Mouse (Mus musculus): ENCODE results near the gene Lrrc66. TPM values are rescaled to one million over a fixed set of nuclear protein-coding genes. Genes with fewer than 3 reads are reported as not detected.

Lrrc66 gene
- polyA plus RNA-seq, 1 experiment from 2014 or later = 14.6 TPM

DNA sequence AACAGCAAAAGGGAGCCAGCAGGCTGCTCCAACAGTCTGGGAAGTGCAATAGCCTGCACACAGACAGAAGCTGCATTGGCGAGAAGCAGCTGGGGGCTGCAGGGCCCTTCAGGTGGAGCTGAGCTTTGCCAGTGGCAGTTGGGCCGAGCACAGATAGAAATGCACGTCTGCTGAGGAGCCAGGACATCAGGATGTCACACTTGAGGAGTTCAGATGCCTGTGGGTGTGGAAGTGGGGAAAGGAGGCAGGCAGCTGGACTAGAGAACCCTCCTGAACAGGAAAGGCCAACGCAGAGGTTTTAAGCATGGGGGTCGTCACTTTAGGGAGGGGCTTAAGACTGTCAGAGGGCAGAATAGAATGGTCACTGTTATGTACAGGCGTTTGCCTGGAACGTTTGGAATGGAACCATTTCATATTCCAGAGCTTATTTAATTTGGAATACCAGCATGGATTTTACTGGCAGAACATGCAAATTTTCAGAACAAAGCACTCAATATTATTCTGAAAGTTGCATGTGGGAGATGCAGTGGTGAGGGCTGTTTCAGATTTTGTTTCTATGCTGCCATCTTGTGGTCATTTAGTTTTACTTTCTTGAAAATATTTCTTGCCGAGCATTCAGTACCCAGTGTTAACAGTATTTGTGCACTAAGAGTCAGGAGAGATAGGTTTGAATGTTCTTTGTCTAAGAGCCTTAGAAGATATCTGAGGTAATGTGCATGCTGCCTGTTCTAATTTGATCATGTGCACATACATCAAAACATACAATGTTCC is 5.2 kb upstream of the Lrrc66 start:
- Histone ChIP-seq H3K4me1 (replicated peaks; ENCODE audit: control insufficient read depth, insufficient read depth, low read length) (no peaks in the 10 kb centered on the region), H3K27me3 (replicated peaks; ENCODE audit: control insufficient read depth, insufficient read depth, low read length) (no peaks in the 10 kb centered on the region), H3K27ac (ENCODE audit: low read depth, low read length) (no peak overlapping the region), H3K36me3 (ENCODE audit: control insufficient read depth, insufficient read depth) (0 out of 2 replicates have a peak, but pooled peaks cover 15% of the 10 kb centered on the region), H3K4me2 (replicated peaks; ENCODE audit: low read depth) (no peak overlapping the region), H3K9me3 (ENCODE audit: control insufficient read depth) (0 out of 2 replicates have a peak, but pooled peaks cover 5% of the 10 kb centered on the region), H3K4me3 (ENCODE audit: low read depth, low read length) (no peak overlapping the region), H3K9ac (ENCODE audit: low read depth, low read length) (no peak overlapping the region)
- WGBS = 47% methylated on average over 8 of the region's 8 CpGs
- TF ChIP-seq CTCF (IDR thresholded peaks at IDR 0.05; ENCODE audit: low read depth) = peak; percentile 75
- ATAC-seq = peak; percentile 59

DNA sequence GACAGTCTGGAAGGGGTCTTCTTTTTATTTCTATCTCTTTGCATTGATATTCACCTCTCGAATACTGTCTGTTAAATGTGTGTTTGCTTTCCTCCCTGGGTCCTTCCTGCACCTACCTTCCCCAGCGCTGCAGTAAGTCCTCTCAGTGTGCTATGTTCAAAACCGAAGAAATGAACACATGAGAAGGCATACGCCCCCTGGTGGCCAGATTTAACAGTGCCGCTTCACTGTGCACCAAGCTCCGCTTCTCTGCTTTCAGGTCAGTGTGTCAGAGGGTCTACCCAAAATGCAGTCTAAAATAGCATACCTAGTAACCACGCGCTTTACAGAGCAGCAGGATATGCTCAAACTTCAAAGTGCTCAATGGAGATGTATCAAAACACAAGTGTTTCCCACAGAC is 815 bp upstream of the Lrrc66 start:
- 0 out of 2 replicates have a peak, but pooled peaks cover 13% of the 10 kb centered on the region for H3K36me3 ChIP-seq (ENCODE audit: control insufficient read depth, insufficient read depth)
- H3K4me3 ChIP-seq (ENCODE audit: low read depth, low read length) = no peak overlapping the region
- WGBS = 62% methylated on average over 8 of the region's 8 CpGs
- H3K9ac ChIP-seq (ENCODE audit: low read depth, low read length) = no peak overlapping the region
- no peak overlapping the region for H3K4me2 ChIP-seq (replicated peaks; ENCODE audit: low read depth)
- H3K4me1 ChIP-seq (replicated peaks; ENCODE audit: control insufficient read depth, insufficient read depth, low read length) = 0 out of 2 replicates have a peak, but pooled peaks cover 4% of the 10 kb centered on the region
- 0 out of 2 replicates have a peak, but pooled peaks cover 5% of the 10 kb centered on the region for H3K9me3 ChIP-seq (ENCODE audit: control insufficient read depth)
- no peaks in the 10 kb centered on the region for H3K27me3 ChIP-seq (replicated peaks; ENCODE audit: control insufficient read depth, insufficient read depth, low read length)
- no peak overlapping the region for H3K27ac ChIP-seq (ENCODE audit: low read depth, low read length)
- peak; percentile 84 for TF ChIP-seq CTCF (IDR thresholded peaks at IDR 0.05; ENCODE audit: low read depth)
- no peak for ATAC-seq

DNA sequence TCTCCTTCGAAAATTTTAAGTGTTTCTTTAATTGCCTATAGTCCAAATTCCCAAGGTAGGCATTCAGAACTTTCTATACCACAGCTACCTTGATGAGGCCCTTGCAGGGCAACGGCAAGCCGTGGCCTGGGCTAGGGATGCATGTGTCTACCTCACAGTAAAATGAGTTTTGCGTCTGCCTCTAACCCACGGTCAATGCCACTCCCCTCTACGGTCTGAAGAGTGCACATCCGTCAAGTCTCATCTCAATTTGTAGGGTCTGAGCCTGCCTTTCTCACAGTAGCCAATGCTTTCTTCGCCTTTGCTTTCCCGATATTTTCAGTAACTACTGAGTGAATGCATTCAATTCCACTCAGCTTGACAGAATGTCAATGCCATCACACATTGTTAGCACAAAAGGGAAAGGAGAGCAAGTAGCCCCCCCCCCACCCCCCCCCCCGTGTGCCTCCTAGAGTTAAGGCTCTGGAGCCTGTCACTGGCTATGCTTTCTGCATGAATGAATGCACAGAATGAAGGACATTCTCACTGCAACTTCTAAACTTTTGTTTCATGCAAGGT is 1.2 kb downstream of the Lrrc66 start:
- Histone ChIP-seq H3K36me3 (ENCODE audit: control insufficient read depth, insufficient read depth) (0 out of 2 replicates have a peak, but pooled peaks cover 13% of the 10 kb centered on the region), H3K27ac (ENCODE audit: low read depth, low read length) (peak overlapping the region; percentile 89; the same call in 1 of the 2 replicates), H3K4me2 (replicated peaks; ENCODE audit: low read depth) (no peak overlapping the region; the same call in 1 of the 2 replicates), H3K9ac (ENCODE audit: low read depth, low read length) (no peak overlapping the region), H3K4me1 (replicated peaks; ENCODE audit: control insufficient read depth, insufficient read depth, low read length) (0 out of 2 replicates have a peak, but pooled peaks cover 6% of the 10 kb centered on the region), H3K4me3 (ENCODE audit: low read depth, low read length) (no peak overlapping the region), H3K27me3 (replicated peaks; ENCODE audit: control insufficient read depth, insufficient read depth, low read length) (no peaks in the 10 kb centered on the region), H3K9me3 (ENCODE audit: control insufficient read depth) (0 out of 2 replicates have a peak, but pooled peaks cover 5% of the 10 kb centered on the region)
- no peak for TF ChIP-seq CTCF (IDR thresholded peaks at IDR 0.05; ENCODE audit: low read depth)
- no peak for ATAC-seq
- 74% methylated on average over 10 of the region's 10 CpGs for WGBS

DNA sequence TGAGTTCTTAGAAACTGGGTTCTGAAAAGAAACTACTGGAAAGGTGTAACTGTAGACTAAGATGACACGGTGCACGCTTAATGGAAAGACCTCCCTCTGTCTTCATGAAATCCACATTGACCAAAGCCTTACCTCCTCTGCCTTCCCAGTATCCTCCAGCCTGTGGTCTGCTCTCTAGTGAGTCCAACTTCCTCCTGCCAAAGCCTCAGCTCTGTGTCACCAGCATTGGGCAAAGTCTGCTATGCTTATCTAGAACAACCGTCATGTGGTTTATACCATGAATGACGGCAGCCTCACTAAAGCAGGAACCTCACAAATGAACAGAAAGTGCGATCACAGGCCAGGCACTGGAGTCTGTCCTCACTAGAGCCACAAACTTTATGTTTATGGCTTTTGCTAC is 2.2 kb downstream of the Lrrc66 start:
- Histone ChIP-seq H3K27ac (ENCODE audit: low read depth, low read length) (peak overlapping the region; percentile 89), H3K9me3 (ENCODE audit: control insufficient read depth) (0 out of 2 replicates have a peak, but pooled peaks cover 5% of the 10 kb centered on the region), H3K27me3 (replicated peaks; ENCODE audit: control insufficient read depth, insufficient read depth, low read length) (no peaks in the 10 kb centered on the region), H3K4me3 (ENCODE audit: low read depth, low read length) (peak overlapping the region; percentile 25; the same call in 1 of the 2 replicates), H3K4me1 (replicated peaks; ENCODE audit: control insufficient read depth, insufficient read depth, low read length) (0 out of 2 replicates have a peak, but pooled peaks cover 8% of the 10 kb centered on the region), H3K36me3 (ENCODE audit: control insufficient read depth, insufficient read depth) (0 out of 2 replicates have a peak, but pooled peaks cover 9% of the 10 kb centered on the region), H3K4me2 (replicated peaks; ENCODE audit: low read depth) (peak overlapping the region; percentile 58), H3K9ac (ENCODE audit: low read depth, low read length) (0 out of 2 replicates have a peak overlapping the region, but pooled peaks have one; percentile 32)
- WGBS = 40% methylated on average over 5 of the region's 5 CpGs
- no peak for TF ChIP-seq CTCF (IDR thresholded peaks at IDR 0.05; ENCODE audit: low read depth)
- ATAC-seq = peak; percentile 94

DNA sequence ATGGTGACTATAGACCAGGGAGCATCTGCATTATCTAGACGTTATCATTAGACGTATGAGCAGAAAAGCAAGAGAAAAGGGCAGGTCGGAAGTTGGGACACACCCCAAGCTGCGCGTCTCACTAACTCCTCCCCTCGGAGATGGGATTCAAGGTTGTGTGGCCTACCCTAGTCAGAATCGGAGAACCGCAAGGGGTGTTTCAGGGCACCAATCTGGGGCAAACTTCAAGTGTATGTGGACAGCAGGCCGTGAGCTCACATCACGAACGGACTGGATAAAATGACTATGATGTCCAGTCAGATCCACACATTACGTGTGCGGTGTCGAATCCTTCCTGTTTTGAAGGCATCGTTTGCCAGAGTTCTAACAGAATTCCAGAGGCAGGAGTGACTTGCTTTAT is 4.3 kb downstream of the Lrrc66 start:
- no peak overlapping the region for H3K9ac ChIP-seq (ENCODE audit: low read depth, low read length)
- no peaks in the 10 kb centered on the region for H3K36me3 ChIP-seq (ENCODE audit: control insufficient read depth, insufficient read depth)
- no peaks in the 10 kb centered on the region for H3K9me3 ChIP-seq (ENCODE audit: control insufficient read depth)
- WGBS = 76% methylated on average over 15 of the region's 15 CpGs
- 0 out of 2 replicates have a peak, but pooled peaks cover 8% of the 10 kb centered on the region for H3K4me1 ChIP-seq (replicated peaks; ENCODE audit: control insufficient read depth, insufficient read depth, low read length)
- peak overlapping the region; percentile 30; the same call in 1 of the 2 replicates for H3K4me2 ChIP-seq (replicated peaks; ENCODE audit: low read depth)
- no peak for TF ChIP-seq CTCF (IDR thresholded peaks at IDR 0.05; ENCODE audit: low read depth)
- H3K27ac ChIP-seq (ENCODE audit: low read depth, low read length) = no peak overlapping the region
- ATAC-seq = no peak
- no peaks in the 10 kb centered on the region for H3K27me3 ChIP-seq (replicated peaks; ENCODE audit: control insufficient read depth, insufficient read depth, low read length)
- no peak overlapping the region for H3K4me3 ChIP-seq (ENCODE audit: low read depth, low read length)

DNA sequence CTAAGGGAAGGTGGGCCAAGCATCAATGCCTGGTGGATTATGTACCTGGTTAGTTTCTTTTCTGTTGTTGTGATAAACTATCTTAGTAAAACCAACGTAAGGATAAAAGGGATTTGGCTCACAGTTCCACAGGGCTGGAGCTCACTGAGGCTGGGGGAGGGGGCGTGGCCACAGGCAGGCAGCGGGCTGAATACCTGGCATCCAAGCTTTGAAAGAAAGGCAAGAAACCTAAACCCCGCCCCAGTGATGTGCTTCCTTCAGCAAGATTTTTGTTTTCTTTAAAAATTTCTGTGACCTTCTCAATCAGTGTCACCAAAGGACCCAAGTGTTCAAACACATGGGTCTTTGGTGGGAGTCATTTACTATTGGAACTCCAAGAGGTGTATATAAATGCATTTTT is 4.8 kb downstream of the Lrrc66 start:
- Histone ChIP-seq H3K4me1 (replicated peaks; ENCODE audit: control insufficient read depth, insufficient read depth, low read length) (0 out of 2 replicates have a peak, but pooled peaks cover 8% of the 10 kb centered on the region), H3K9ac (ENCODE audit: low read depth, low read length) (no peak overlapping the region), H3K27me3 (replicated peaks; ENCODE audit: control insufficient read depth, insufficient read depth, low read length) (no peaks in the 10 kb centered on the region), H3K9me3 (ENCODE audit: control insufficient read depth) (no peaks in the 10 kb centered on the region), H3K36me3 (ENCODE audit: control insufficient read depth, insufficient read depth) (no peaks in the 10 kb centered on the region), H3K27ac (ENCODE audit: low read depth, low read length) (no peak overlapping the region), H3K4me3 (ENCODE audit: low read depth, low read length) (no peak overlapping the region), H3K4me2 (replicated peaks; ENCODE audit: low read depth) (peak overlapping the region; percentile 30; the same call in 1 of the 2 replicates)
- no peak for ATAC-seq
- 71% methylated on average over 4 of the region's 4 CpGs for WGBS
- TF ChIP-seq CTCF (IDR thresholded peaks at IDR 0.05; ENCODE audit: low read depth) = no peak
